Mouse (Mus musculus): Measurements from ENCODE around the gene Uba6. TPM values are rescaled to one million over a fixed set of nuclear protein-coding genes. Genes with fewer than 3 reads are reported as not detected.
A peak's percentile ranks its signal among the peaks of the same experiment; 100 is the strongest.

Uba6 gene
- total and polyA plus RNA-seq, 3 experiments = 9.8 to 59.4 (median 11.8) TPM

GRCm38 (mm10) chr5:86094754-86095153 is 77.8 kb downstream of the Uba6 start (continued):
- TF ChIP-seq NRF1 (IDR thresholded peaks at IDR 0.05; ENCODE audit: insufficient read depth, low read depth, low read length, poor library complexity, severe bottlenecking) = no peak
- no peak for TF ChIP-seq SMC3 (IDR thresholded peaks at IDR 0.05; ENCODE audit: low read depth, low read length)
- TF ChIP-seq TBP (IDR thresholded peaks at IDR 0.05; ENCODE audit: low read depth, low read length) = no peak

DNA sequence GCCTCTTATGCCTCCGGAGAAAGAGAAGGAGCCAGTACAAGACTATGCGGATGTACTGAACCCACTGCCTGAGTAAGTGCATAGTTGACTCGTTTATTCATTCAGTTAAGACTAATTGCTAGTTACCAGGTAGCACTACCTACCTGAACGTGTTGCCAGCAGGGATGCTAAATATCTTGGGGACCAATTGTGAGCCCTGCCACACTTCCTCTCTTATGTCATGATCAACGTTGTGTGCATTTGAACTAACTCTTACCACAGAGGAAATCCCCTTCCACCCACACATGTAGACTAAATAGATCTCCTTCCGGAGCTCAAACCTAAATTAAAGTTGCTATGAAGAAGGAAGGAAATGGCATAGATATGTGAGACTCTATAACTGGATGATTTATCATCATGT is 85.9 kb downstream of the Uba6 start:
- H3K4me3 ChIP-seq (ENCODE audit: control insufficient read depth in 1 of 2, insufficient read depth in 1 of 2, low read depth in 2 of 2, low read length in 2 of 2) = no peak overlapping the region
- H3K79me2 ChIP-seq (ENCODE audit: control insufficient read depth, insufficient read depth, low read length, poor library complexity) = no peaks in the 10 kb centered on the region
- peaks cover 0 to 10% of the 10 kb centered on the region in 2 experiments; a peak in 2 of 4 replicates for H3K36me3 ChIP-seq (ENCODE audit: control insufficient read depth in 1 of 2, insufficient read depth in 2 of 2, low read length in 2 of 2)
- H3K9ac ChIP-seq (ENCODE audit: control insufficient read depth, low read depth, low read length, poor library complexity, severe bottlenecking) = no peak overlapping the region
- peaks cover 0 to 3% of the 10 kb centered on the region in 2 experiments; a peak in 2 of 4 replicates for H3K4me1 ChIP-seq (ENCODE audit: control insufficient read depth in 1 of 2, insufficient read depth in 2 of 2, low read length in 2 of 2)
- peak; percentile 37 for DNase-seq (ENCODE audit: low read depth, low spot score)
- TF ChIP-seq SMC3 (IDR thresholded peaks at IDR 0.05; ENCODE audit: low read depth, low read length) (no peak), EP300 (IDR thresholded peaks at IDR 0.05; ENCODE audit: low read depth in 1 of 2, low read length in 2 of 2) (peak in 1 of 2 experiments; percentile 22; a peak in 1 of 4 replicates), CHD2 (IDR thresholded peaks at IDR 0.05; ENCODE audit: low read length) (no peak)
- no peak overlapping the region for H3K27ac ChIP-seq (ENCODE audit: control insufficient read depth, low read depth, low read length)
- no peaks in the 10 kb centered on the region for H3K27me3 ChIP-seq (ENCODE audit: control insufficient read depth in 1 of 2, insufficient read depth in 2 of 2, low read length in 2 of 2)
- H3K9me3 ChIP-seq (replicated peaks; ENCODE audit: insufficient read depth, low read length) = no peaks in the 10 kb centered on the region

DNA sequence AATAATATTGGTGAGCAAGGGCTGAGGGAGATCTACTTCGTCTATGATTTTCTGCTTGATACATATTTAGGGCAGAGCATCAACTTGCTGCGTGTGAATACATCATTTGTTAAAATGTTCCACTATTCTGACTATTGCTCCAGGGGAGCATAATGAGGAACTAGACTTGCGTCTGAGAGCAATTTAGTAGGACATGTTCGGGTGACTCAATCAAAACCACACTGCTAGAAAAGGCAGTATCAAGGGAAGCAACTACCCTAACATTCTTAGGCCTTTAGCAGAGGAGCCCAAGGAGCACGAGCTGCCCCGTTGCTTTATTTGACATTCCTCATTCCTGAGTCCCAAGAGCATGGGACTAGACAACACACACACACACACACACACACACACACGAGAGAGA is 87.6 kb downstream of the Uba6 start:
- Histone ChIP-seq H3K36me3 (ENCODE audit: control insufficient read depth in 1 of 2, insufficient read depth in 2 of 2, low read length in 2 of 2) (peaks cover 0 to 10% of the 10 kb centered on the region in 2 experiments; a peak in 2 of 4 replicates), H3K9me3 (replicated peaks; ENCODE audit: insufficient read depth, low read length) (no peaks in the 10 kb centered on the region), H3K27ac (ENCODE audit: control insufficient read depth, low read depth, low read length) (no peak overlapping the region), H3K9ac (ENCODE audit: control insufficient read depth, low read depth, low read length, poor library complexity, severe bottlenecking) (no peak overlapping the region), H3K27me3 (ENCODE audit: control insufficient read depth in 1 of 2, insufficient read depth in 2 of 2, low read length in 2 of 2) (no peaks in the 10 kb centered on the region), H3K79me2 (ENCODE audit: control insufficient read depth, insufficient read depth, low read length, poor library complexity) (no peaks in the 10 kb centered on the region), H3K4me1 (ENCODE audit: control insufficient read depth in 1 of 2, insufficient read depth in 2 of 2, low read length in 2 of 2) (peaks cover 0 to 3% of the 10 kb centered on the region in 2 experiments; a peak in 2 of 4 replicates), H3K4me3 (ENCODE audit: control insufficient read depth in 1 of 2, insufficient read depth in 1 of 2, low read depth in 2 of 2, low read length in 2 of 2) (no peak overlapping the region)
- no peak for TF ChIP-seq TBP (IDR thresholded peaks at IDR 0.05; ENCODE audit: low read depth, low read length)
- no peak for TF ChIP-seq ZMIZ1 (IDR thresholded peaks at IDR 0.05; ENCODE audit: low read depth, low read length)
- no peak for TF ChIP-seq BHLHE40 (IDR thresholded peaks at IDR 0.05; ENCODE audit: borderline replicate concordance, low read depth, low read length)
- TF ChIP-seq POLR2AphosphoS5 (IDR thresholded peaks at IDR 0.05; ENCODE audit: borderline replicate concordance, low read depth, low read length) = no peak
- no peak for TF ChIP-seq NELFE (IDR thresholded peaks at IDR 0.05; ENCODE audit: low read depth, low read length)
- TF ChIP-seq RCOR1 (IDR thresholded peaks at IDR 0.05; ENCODE audit: low read depth, low read length) = no peak
- TF ChIP-seq USF1 (IDR thresholded peaks at IDR 0.05; ENCODE audit: low read depth, low read length) = no peak
- no peak for TF ChIP-seq MYC (IDR thresholded peaks at IDR 0.05; ENCODE audit: low read depth, low read length)
- no peak for TF ChIP-seq EP300 (IDR thresholded peaks at IDR 0.05; ENCODE audit: low read depth in 1 of 2, low read length in 2 of 2)
- TF ChIP-seq HCFC1 (IDR thresholded peaks at IDR 0.05; ENCODE audit: low read depth, low read length) = no peak
- no peak for TF ChIP-seq NRF1 (IDR thresholded peaks at IDR 0.05; ENCODE audit: insufficient read depth, low read depth, low read length, poor library complexity, severe bottlenecking)
- no peak for TF ChIP-seq MAFK (IDR thresholded peaks at IDR 0.05; ENCODE audit: borderline replicate concordance, low read depth, low read length)
- TF ChIP-seq MXI1 (IDR thresholded peaks at IDR 0.05; ENCODE audit: low read depth, low read length) = no peak
- no peak for TF ChIP-seq UBTF (IDR thresholded peaks at IDR 0.05; ENCODE audit: borderline replicate concordance, insufficient read depth, low read depth, low read length)
- TF ChIP-seq CTCF (IDR thresholded peaks at IDR 0.05 in 2 of 3, conservative IDR thresholded peaks at IDR 0.05 in 1 of 3; ENCODE audit: control insufficient read depth in 1 of 3, insufficient read depth in 1 of 3, low read depth in 2 of 3, low read length in 3 of 3, poor library complexity in 1 of 3, severe bottlenecking in 1 of 3) = no peak
- no peak for TF ChIP-seq GATA1 (IDR thresholded peaks at IDR 0.05; ENCODE audit: low read depth, low read length)
- no peak for TF ChIP-seq POLR2AphosphoS2 (IDR thresholded peaks at IDR 0.05; ENCODE audit: low read length)
- no peak for TF ChIP-seq TAL1 (IDR thresholded peaks at IDR 0.05; ENCODE audit: low read length)
- TF ChIP-seq ETS1 (IDR thresholded peaks at IDR 0.05; ENCODE audit: low read depth, low read length) = no peak
- DNase-seq (ENCODE audit: low read depth, low spot score) = peak; percentile 33
